Mouse (Mus musculus) forebrain, embryonic 10.5 days (tissue): Measurements from ENCODE around the gene Sugp2. TPM values are rescaled to one million over a fixed set of nuclear protein-coding genes. Genes with fewer than 3 reads are reported as not detected.
"Not testable (repeated sequence)": the region's sequence is repeated elsewhere in the genome, so short reads cannot be mapped to it uniquely, and the experiment has no call there.

ENCODE experiments used
- DNase-seq: peaks from one replicate; pipeline ENCODE4 v3.0.0-alpha.2; 2017; ENCODE audit warnings: low spot score; ENCODE audit errors: extremely low spot score
- H3K27ac ChIP-seq: fragments of 300-500 bp; sonication (generic); 2 replicates; pipeline ENCODE4 v1.5.1; 2016; ENCODE audit warnings: mild to moderate bottlenecking
- H3K27me3 ChIP-seq: fragments of 300-500 bp; sonication (generic); 2 replicates; pipeline ENCODE4 v1.6.1; 2016; ENCODE audit warnings: mild to moderate bottlenecking; ENCODE audit not compliant: poor library complexity, severe bottlenecking
- H3K36me3 ChIP-seq: fragments of 300-500 bp; sonication (generic); replicated peaks from 2 replicates; pipeline ENCODE4 v1.6.1; 2016; ENCODE audit warnings: mild to moderate bottlenecking, moderate library complexity
- H3K4me1 ChIP-seq: fragments of 300-500 bp; sonication (generic); 2 replicates; pipeline ENCODE4 v1.6.1; 2016
- H3K4me3 ChIP-seq: fragments of 300-500 bp; sonication (generic); 2 replicates; pipeline ENCODE4 v1.5.1; 2016; ENCODE audit warnings: mild to moderate bottlenecking, moderate library complexity
- H3K9me3 ChIP-seq: fragments of 300-500 bp; sonication (generic); 2 replicates; pipeline ENCODE4 v1.6.1; 2016; ENCODE audit warnings: mild to moderate bottlenecking, moderate library complexity
- WGBS: fragments of 180-500 bp; shearing (Covaris S2); methylation state at CpG from one replicate; pipeline ENCODE4 v1.1.7; 2016; 5-methylcytosine and 5-hydroxymethylcytosine counted together
- polyA plus RNA-seq: library from polyadenylated mRNA; unstranded; fragments of >200 nt; fragmentation: Nextera tagmentation; extraction: Ambion mirVana; gene quantifications from 2 replicates; pipeline ENCODE4 v1.2.1, GENCODE M21; 2016

Sugp2 gene
- polyA plus RNA-seq, 1 experiment from 2014 or later = 56.7 TPM

DNA sequence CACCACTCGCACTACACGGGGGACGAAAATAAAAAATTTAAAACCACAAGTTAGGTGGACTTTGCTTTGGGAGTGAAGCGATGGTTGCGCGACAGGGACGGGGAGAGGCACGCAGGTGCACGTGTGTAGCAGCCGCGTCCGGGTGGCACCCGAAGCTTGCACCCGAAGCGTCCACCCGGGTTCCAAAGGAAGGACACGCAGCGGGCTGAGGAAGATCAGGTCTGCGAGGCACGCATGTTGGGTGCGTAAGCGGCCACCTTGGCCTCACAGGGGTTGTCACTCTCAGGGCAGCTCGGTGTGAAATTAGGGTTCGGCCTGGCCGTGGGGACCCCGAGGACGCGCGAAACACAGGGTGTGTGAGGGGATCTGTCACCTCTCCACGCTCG is 22.3 kb upstream of the Sugp2 start:
- H3K36me3 ChIP-seq = no peaks in the 10 kb centered on the region
- no peak for DNase-seq

DNA sequence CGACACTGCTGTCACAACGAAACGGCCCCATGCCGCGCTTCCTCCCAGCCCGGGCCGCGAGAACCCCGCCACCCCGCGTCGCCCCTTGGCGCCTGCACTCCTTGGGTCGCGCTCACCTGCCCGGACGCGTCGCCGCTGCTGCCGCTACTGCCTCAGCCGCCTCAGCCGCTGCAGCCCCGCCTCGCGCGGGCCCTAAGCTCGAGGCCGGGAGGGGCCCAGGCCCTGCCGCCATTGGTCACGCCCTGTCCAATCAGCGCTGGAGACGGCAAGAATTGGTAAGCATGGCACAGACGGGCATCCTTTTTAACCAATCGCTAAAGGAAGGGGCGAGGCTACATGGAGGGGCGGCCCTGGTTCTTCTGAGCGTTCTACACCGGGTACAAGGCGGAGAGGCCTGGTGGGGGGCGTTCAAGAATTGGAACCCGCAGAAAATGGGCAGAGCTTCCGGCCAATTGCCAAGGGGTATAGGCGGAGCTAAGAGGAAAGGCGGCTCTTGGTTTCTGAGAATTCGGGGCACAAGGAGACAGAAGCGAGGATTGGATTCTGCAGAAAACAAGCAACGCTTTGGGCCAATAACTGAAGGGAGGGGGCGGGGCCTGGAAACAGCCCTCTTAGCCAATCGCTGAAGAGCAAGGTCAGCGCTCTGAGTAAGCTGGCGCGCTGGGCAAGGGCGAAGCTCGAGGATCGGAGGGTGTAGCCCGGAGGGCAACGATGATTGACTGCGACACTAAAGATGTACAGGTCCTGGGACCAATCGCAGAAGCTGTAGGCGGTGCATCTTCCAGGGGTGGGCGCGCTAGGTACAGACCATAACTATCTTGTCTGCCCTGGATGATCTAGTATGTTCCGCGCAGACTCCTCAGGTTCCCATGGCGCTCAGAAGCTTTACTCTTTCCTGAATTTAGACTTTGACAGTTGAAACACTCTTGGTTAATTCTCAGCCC is 21.6 kb upstream of the Sugp2 start, which contains the start of gene Slc25a42:
TSS of gene Slc25a42 (minus strand) at position 194 of the 944 bp plus-strand sequence.
- H3K4me1 ChIP-seq = peaks cover 22% of the 10 kb centered on the region
- peaks cover 24% of the 10 kb centered on the region for H3K27me3 ChIP-seq
- H3K36me3 ChIP-seq = no peaks in the 10 kb centered on the region
- no peaks in the 10 kb centered on the region for H3K9me3 ChIP-seq
- peak within 1 kb of the TSS; percentile 60 for H3K4me3 ChIP-seq
- peak; percentile 97 for DNase-seq
- H3K27ac ChIP-seq = peak within 1 kb of the TSS; percentile 76
- WGBS = under 1% methylated on average over 66 of the region's 66 CpGs

More for the DNA sequence above, 22.3 kb upstream of the Sugp2 start:
- peak overlapping the region; percentile 60 for H3K4me3 ChIP-seq
- H3K9me3 ChIP-seq = no peaks in the 10 kb centered on the region
- H3K27ac ChIP-seq = peak overlapping the region; percentile 76
- H3K27me3 ChIP-seq = peaks cover 24% of the 10 kb centered on the region
- H3K4me1 ChIP-seq = peaks cover 22% of the 10 kb centered on the region
- WGBS = 3% methylated on average over 31 of the region's 31 CpGs

DNA sequence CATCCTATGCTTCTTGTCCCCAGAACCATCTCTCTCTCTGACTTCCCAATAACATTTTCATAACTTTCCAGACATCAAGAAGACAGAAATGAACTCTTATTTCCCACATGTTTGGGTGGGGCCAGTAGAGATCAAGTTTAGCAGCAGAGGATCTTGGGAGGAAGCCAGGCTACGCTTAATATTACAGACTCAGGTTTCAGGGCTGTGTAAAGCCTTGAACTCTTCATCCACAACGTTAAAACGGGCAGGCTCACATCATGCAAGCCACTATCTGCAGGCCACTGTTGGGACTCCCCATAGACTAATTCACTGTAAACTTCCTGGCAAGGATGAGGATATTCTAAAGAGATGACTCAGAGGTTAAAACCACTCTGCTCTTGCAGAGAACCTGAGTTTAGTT is 19.6 kb upstream of the Sugp2 start:
- no peaks in the 10 kb centered on the region for H3K36me3 ChIP-seq
- no peak overlapping the region for H3K27ac ChIP-seq
- H3K9me3 ChIP-seq = no peaks in the 10 kb centered on the region
- H3K4me3 ChIP-seq = no peak overlapping the region
- peaks cover 22% of the 10 kb centered on the region for H3K4me1 ChIP-seq
- no peak for DNase-seq
- peaks cover 24% of the 10 kb centered on the region for H3K27me3 ChIP-seq
- 79% methylated on average over 3 of the region's 3 CpGs for WGBS

DNA sequence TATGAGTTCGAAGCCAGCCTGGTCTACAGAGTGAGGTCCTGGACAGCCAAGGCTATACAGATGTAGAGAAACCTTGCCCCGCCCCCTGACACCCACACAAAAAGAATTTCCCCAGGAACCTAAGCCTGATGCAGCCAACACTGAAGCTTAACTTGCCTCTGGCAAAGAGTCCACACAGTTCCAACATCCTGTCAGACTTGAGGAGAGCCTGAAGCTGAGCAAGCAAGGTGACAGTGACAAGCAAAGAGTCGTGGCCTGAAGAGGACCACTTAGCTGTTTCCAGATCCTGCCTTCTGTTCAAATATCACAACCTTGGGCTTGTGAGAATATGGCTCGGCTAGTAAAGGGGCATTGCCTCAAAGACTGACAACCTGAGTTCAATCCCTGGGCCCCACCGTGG is 18.9 kb upstream of the Sugp2 start:
- Histone ChIP-seq H3K4me1 (peaks cover 22% of the 10 kb centered on the region), H3K36me3 (no peaks in the 10 kb centered on the region), H3K27me3 (peaks cover 17% of the 10 kb centered on the region), H3K9me3 (no peaks in the 10 kb centered on the region), H3K27ac (no peak overlapping the region), H3K4me3 (no peak overlapping the region)
- 73% methylated on average over 5 of the region's 5 CpGs for WGBS
- DNase-seq = no peak

DNA sequence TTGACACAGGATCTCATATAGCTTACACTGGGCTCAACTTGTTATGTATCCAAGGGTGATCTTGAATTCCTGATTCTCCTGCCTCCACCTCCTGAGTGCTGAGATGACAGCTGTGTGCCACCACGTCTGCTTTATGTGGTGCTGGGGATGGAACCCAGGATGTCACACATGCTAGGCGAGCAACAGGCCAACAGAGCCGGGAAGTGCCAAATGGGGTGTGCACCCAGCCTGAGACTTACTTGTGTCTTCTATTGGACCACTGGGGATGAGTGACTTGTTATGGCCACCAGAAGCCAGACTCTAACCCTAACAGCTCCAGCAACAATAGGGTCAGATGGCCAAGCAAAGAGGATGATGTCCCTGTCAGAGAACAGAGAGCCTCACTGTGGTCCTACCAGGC is 17.9 kb upstream of the Sugp2 start:
- H3K4me1 ChIP-seq = peaks cover 16% of the 10 kb centered on the region
- not testable (repeated sequence) for H3K36me3 ChIP-seq, DNase-seq, H3K9me3 ChIP-seq, H3K27ac ChIP-seq, H3K27me3 ChIP-seq, H3K4me3 ChIP-seq
- 76% methylated on average over 3 of the region's 3 CpGs for WGBS

DNA sequence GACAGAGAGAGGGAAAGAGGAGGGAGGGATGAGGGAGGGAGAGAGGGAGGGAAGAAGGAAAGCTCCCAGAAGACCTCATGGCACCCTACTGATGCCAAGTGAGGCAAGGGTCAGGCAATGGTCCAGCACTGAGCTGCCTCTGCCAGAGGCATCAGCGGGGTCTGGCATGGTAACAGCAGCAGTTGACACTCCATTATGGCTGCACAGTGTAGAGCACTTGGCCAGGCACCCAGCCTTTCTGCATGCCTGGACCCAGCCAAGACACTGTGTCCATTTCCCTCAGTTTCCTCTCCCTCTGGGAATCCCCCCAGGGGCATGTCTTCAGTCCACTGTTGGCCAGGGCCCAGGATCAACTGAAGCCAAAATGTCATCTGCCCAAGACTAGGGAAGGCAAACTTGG is 17.5 kb upstream of the Sugp2 start:
- Histone ChIP-seq H3K9me3 (no peaks in the 10 kb centered on the region), H3K27ac (no peak overlapping the region), H3K36me3 (peaks cover 2% of the 10 kb centered on the region), H3K4me1 (peaks cover 12% of the 10 kb centered on the region), H3K27me3 (peaks cover 2% of the 10 kb centered on the region), H3K4me3 (no peak overlapping the region)
- WGBS = 89% methylated on average over 1 of the region's 1 CpGs
- DNase-seq = no peak

DNA sequence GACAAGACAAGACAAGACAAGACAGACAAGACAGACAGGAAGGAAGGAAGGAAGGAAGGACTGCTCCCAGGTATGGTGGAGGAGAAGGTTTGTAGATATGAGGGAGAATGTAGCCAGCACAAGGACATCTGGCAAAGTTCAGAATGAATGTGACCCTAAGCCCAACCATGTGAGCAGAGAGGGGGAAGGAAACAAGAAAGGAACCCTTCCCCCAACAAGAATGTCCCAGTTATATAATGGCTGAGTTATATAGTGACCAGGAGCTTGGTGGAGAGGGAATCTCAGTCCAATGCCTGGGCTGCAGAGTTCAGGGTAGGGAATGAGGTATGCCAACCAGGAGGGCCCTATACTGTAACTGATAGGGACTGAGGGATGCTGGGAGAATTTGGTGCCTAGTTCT is 16.6 kb upstream of the Sugp2 start:
- Histone ChIP-seq H3K27ac (no peak overlapping the region), H3K4me3 (no peak overlapping the region), H3K36me3 (peaks cover 11% of the 10 kb centered on the region), H3K9me3 (no peaks in the 10 kb centered on the region), H3K4me1 (peaks cover 7% of the 10 kb centered on the region), H3K27me3 (no peaks in the 10 kb centered on the region)
- no peak for DNase-seq

DNA sequence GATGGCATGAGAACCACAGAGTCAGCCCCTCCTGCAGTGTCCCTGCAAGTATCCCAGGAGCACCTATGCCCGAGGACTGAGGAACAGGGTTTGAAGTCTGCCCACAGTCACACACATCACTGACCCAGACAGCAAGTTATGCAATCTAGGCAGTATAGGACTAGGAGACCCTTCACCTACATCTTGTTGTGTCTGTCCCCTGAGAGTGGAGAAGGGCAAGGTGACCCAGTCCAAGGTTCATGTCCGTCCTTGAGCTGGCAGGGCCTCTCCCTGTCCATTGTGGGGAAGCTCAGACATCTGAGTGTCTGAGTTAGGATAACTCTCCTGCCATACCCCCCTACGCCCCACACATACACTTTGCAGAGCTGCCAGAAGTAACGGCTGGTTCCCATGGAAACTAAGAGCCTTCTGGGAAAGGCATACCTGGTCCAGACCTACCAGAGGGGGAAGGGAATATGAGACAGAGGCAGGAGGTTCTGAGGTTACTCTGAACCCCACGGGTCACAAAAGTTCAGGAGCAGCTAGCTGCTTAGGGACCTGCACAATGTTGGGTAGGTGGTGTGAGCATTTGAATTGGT is 14.8 kb upstream of the Sugp2 start:
- 77% methylated on average over 5 of the region's 5 CpGs for WGBS
- no peaks in the 10 kb centered on the region for H3K27me3 ChIP-seq
- no peaks in the 10 kb centered on the region for H3K9me3 ChIP-seq
- H3K36me3 ChIP-seq = peaks cover 27% of the 10 kb centered on the region
- no peak for DNase-seq
- no peaks in the 10 kb centered on the region; the same call in 1 of the 2 replicates for H3K4me1 ChIP-seq
- no peak overlapping the region for H3K27ac ChIP-seq
- no peak overlapping the region for H3K4me3 ChIP-seq

DNA sequence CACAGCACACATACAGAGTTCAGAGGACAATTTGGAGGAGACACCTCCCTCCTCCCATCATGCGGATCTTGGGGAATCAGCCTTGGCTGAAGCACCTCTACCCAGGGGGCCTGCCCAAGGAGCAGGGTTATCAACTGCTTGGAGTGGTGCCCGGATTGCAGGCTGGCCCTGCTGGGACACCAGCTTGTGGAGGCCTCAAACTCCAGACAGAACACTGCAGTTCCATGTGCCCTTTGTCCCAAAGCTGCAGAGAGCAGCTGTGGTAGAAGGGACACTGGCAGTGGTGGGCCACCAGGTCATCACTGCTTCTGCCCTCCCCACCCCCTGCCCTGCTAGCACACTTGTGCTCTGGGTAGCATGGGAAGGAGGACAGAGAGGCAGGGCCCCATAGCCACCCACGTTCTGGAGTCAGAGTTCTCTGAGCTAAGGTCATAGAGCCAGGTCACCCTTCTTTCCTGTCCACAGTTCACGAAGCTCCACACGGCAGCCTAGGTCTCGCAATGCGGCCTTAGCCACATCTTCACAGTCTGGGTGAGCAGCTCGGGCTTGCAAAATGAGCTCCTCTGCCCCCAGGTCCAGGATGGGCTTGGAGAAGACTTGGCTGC is 13.7 kb upstream of the Sugp2 start:
- Histone ChIP-seq H3K4me1 (no peaks in the 10 kb centered on the region; the same call in 1 of the 2 replicates), H3K36me3 (peaks cover 38% of the 10 kb centered on the region), H3K27ac (no peak overlapping the region), H3K27me3 (no peaks in the 10 kb centered on the region), H3K4me3 (no peak overlapping the region), H3K9me3 (no peaks in the 10 kb centered on the region)
- WGBS = 78% methylated on average over 8 of the region's 8 CpGs
- no peak for DNase-seq

DNA sequence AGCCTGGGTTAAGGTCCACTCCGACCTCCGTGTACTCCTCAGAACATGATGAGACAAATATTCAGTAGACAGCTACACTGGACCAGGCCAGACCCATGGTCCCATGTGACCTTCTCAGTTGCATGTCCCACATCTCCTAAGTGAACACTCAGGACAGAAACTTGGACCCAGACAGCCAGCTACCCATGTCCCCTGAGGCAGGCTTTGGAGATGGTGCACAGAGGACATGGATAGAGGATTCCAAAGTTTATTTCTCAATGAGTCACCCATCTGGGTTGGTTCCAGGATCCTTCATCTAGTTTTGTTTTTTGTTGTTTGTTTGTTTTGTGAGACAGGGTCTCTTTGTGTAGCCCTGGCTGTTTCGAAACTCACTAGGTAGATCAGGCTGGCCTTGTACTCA is 13.1 kb upstream of the Sugp2 start:
- H3K4me3 ChIP-seq = no peak overlapping the region
- WGBS = 90% methylated on average over 3 of the region's 3 CpGs

DNA sequence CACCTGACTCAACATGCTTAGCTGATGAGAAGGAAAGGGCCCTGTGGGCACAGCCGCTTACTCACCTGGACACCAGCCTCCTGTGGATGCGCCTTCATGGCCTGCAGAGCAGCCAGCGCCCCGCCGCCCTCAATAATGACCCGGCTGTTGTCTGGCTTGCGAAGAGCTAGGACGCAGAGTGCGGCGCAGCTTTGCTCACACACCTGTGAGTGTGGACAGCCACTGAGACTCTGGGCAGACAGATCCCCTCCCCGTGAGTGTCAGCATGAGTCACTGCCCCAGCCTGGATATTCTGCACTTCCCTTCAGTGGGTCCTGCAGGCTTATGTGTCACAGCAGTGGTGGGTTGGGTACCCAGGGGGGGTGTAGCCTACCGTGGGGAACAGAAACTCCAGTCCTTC is 12.0 kb upstream of the Sugp2 start:
- Histone ChIP-seq H3K4me3 (no peak overlapping the region), H3K4me1 (no peaks in the 10 kb centered on the region; the same call in 1 of the 2 replicates), H3K27me3 (no peaks in the 10 kb centered on the region), H3K9me3 (no peaks in the 10 kb centered on the region), H3K27ac (no peak overlapping the region), H3K36me3 (peaks cover 45% of the 10 kb centered on the region)
- no peak for DNase-seq
- WGBS = 96% methylated on average over 12 of the region's 12 CpGs

More for the DNA sequence above, 13.1 kb upstream of the Sugp2 start:
- Histone ChIP-seq H3K27ac (no peak overlapping the region), H3K9me3 (no peaks in the 10 kb centered on the region), H3K4me1 (no peaks in the 10 kb centered on the region; the same call in 1 of the 2 replicates), H3K27me3 (no peaks in the 10 kb centered on the region), H3K36me3 (peaks cover 44% of the 10 kb centered on the region)
- DNase-seq = no peak

DNA sequence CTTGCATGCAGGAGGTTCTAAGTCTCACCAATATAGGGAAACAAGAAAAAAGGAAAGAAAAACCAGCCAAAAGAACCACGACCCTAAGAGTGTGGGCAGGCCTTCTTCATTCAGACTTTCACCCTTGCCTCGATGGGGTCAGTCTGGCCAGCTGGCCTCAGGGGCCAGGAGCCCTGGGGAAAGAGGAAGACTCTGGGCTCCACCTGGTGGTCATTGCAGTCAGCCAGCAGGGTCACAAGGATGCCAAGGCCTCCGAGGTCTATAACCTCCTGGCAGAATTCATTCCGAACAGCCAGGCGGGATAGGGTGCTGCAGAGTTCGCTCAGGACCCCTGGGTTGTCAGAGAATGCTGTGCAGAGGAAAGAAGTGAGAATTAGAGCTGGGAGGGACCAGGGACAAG is 10.7 kb upstream of the Sugp2 start:
- DNase-seq = no peak
- H3K27ac ChIP-seq = no peak overlapping the region
- H3K4me3 ChIP-seq = no peak overlapping the region
- H3K9me3 ChIP-seq = no peaks in the 10 kb centered on the region
- peaks cover 52% of the 10 kb centered on the region for H3K36me3 ChIP-seq
- H3K4me1 ChIP-seq = peaks cover 9% of the 10 kb centered on the region
- 50% methylated on average over 6 of the region's 6 CpGs for WGBS
- no peaks in the 10 kb centered on the region for H3K27me3 ChIP-seq

DNA sequence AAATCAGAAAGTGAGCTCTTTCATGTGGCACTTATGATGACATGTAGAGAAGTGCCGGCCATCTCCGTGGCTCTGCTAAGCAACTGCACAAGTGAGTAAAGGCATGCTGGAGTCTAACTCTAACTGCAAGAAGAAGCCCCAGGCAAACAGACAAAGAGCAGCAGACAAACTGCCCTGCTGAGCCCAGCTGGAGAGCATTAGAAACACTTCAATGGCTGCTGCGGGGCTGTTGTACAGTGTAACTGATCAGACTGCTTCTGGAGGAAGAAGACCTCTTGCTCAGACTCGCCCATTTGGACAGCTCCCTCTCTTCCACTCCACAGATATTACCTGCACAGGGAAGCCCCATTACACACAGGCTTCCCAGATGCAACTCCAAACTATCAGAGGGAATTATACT is 6.0 kb upstream of the Sugp2 start:
- WGBS = 25% methylated on average over 4 of the region's 4 CpGs
- no peaks in the 10 kb centered on the region for H3K9me3 ChIP-seq
- peaks cover 65% of the 10 kb centered on the region for H3K36me3 ChIP-seq
- no peak overlapping the region for H3K27ac ChIP-seq
- no peak for DNase-seq
- no peak overlapping the region for H3K4me3 ChIP-seq
- H3K27me3 ChIP-seq = no peaks in the 10 kb centered on the region
- peaks cover 14% of the 10 kb centered on the region for H3K4me1 ChIP-seq
